Mouse (Mus musculus) myocyte (in vitro differentiated cells): ENCODE measurements around the gene Tigar.

Source experiments
- MAX ChIP-seq: IDR thresholded peaks from one replicate; pipeline ENCODE4 v1.6.1; 2011; ENCODE audit warnings: low read depth, mild to moderate bottlenecking, control low read depth
- POLR2A ChIP-seq: IDR thresholded peaks from one replicate; pipeline ENCODE4 v1.6.1; 2011; ENCODE audit warnings: low read depth, mild to moderate bottlenecking, control low read depth, moderate library complexity; ENCODE audit not compliant: insufficient read length
- REST ChIP-seq: IDR thresholded peaks from one replicate; pipeline ENCODE4 v1.6.1; 2011; ENCODE audit warnings: mild to moderate bottlenecking, control low read depth, moderate library complexity; ENCODE audit not compliant: insufficient read depth, insufficient read length
- TCF12 ChIP-seq: IDR thresholded peaks from one replicate; pipeline ENCODE4 v1.6.1; 2011; ENCODE audit warnings: mild to moderate bottlenecking, control low read depth; ENCODE audit not compliant: poor library complexity, insufficient read depth, severe bottlenecking
- USF1 ChIP-seq: IDR thresholded peaks from one replicate; pipeline ENCODE4 v1.6.1; 2011; ENCODE audit warnings: low read depth, mild to moderate bottlenecking, control low read depth, moderate library complexity

DNA sequence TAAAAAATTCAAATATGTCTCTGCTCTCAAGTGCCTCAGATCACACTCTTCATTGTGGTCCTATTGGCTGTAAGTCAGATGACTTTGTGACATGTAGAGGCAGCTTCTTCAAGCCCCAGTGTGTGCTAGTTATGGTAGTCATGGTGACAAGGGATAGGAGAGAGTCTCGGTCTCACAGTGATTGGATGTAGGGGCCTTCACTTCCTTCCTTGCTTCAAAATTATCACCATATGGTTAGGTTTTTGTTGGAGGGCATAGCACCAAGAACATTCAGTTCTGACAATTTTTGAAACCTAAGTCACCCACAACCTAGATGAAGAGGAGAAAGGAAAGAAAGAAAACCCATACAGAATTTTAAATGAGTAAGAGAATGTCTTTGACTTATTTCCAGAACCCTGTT, 48.0 kb upstream of the Tigar start:
- TF ChIP-seq POLR2A = no peak
- TF ChIP-seq TCF12 = no peak
- TF ChIP-seq USF1 = no peak
- no peak for TF ChIP-seq REST
- no peak for TF ChIP-seq MAX
